Mouse (Mus musculus) urinary bladder, postnatal 25 days (tissue): Measurements from ENCODE around the gene Atp10a.

Experiments used
- DNase-seq: peaks from one replicate; pipeline ENCODE4 v3.0.0; 2022; ENCODE audit warnings: low spot score

Gene Atp10a

DNA sequence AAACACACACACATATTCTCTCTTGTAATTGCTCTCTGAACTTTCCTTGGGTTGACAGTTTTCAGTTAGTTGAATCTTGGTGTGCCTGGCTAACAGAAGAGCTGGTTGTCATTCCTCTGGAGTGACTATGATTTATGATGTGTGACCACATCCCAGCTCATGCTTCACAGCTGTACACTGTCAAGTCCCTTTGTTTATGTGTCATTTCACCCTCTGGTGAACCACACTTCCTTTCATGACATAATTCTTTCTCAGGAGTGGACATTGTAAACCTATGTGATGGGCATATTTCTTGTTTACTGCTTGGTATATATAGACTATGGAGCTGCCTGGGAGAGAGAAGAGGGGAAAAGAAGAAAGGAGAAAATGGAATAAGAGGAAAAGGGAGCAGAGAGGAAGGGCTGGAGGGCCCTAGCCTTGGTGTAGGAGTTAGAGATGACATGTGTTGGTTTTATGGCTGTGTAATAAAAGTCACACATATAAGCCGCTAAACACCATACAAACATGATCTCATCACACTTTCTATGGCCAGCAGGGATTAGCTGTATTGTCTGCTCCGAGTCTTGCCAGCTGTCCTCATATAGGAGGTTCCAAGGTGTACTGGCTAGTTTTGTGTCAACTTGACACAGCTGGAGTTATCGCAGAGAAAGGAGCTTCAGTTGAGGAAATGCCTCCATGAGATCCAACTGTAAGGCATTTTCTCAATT is 81.0 kb downstream of the Atp10a start:
- no peak for DNase-seq

DNA sequence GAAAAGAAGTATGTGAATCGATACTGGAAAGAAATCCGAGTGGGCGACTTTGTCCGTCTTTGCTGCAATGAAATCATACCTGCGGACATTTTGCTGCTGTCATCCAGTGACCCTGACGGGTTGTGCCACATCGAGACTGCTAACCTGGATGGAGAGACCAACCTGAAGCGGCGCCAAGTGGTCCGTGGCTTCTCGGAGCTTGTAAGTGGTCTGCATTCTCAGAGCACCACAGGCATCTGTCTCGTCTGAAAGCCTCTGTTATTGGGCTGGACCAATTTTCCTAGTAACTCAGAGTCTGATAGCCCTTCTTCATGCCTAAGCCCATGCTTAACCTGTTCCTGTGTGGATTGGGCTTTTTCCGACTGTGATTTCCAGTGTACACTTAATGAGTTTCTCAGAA is 84.2 kb downstream of the Atp10a start:
- DNase-seq, result no peak

DNA sequence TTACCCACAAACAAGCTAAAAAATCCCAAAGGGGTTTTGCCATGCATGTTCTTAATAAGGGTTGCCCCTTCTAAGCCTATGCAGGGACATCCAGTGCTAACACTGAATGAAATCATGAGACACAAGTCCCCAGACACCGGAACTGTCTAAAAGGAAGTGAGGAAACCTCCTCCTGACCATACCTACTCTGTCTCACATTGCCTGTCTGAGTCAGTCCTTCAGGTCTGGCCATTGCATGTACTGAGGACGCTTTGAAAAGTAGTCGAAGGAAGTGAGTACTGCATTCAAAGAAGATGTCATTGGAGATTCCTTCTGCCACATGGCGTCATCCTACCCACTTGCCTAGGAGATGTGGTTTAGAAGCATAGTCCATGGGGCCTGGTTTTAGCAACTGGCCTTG is 84.9 kb downstream of the Atp10a start:
- no peak for DNase-seq

DNA sequence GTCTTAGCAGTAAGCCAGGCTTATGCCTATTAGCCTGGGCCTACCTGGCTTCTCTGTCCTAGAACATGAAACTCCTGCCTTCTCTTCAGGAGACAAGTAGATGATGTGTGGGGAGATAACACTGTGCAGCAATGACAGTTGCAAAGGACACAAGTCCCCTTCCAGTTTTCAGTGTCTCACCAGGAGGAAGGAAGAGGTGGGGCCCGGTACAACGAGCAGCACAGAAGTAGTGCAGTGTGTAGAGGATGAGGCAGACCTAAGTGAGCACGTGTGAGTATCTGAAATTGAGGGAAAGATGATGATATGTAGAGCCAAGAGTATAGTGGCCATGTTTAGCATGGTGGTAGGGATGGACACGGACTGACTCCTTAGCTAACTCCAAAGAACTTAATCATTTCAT is 86.0 kb downstream of the Atp10a start:
- DNase-seq, result no peak

DNA sequence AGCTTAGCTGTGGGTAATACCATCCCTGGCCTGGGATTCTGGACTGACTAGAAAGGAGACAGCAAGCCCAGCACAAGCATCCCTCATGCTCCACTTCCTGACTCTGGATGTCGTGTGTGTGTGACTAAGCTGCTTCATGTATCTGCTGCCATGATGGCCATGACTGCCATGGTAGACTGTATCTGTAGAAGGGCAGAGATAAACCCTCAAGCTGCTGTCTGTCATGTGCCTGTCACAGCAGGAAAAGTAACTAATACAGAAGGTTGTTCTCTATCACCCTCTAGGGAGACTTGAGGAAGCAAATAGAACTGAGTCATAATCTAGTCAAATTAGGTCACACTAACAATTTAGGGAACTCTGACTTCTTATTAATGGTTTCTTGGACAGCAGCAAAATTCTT is 86.7 kb downstream of the Atp10a start:
- no peak for DNase-seq

DNA sequence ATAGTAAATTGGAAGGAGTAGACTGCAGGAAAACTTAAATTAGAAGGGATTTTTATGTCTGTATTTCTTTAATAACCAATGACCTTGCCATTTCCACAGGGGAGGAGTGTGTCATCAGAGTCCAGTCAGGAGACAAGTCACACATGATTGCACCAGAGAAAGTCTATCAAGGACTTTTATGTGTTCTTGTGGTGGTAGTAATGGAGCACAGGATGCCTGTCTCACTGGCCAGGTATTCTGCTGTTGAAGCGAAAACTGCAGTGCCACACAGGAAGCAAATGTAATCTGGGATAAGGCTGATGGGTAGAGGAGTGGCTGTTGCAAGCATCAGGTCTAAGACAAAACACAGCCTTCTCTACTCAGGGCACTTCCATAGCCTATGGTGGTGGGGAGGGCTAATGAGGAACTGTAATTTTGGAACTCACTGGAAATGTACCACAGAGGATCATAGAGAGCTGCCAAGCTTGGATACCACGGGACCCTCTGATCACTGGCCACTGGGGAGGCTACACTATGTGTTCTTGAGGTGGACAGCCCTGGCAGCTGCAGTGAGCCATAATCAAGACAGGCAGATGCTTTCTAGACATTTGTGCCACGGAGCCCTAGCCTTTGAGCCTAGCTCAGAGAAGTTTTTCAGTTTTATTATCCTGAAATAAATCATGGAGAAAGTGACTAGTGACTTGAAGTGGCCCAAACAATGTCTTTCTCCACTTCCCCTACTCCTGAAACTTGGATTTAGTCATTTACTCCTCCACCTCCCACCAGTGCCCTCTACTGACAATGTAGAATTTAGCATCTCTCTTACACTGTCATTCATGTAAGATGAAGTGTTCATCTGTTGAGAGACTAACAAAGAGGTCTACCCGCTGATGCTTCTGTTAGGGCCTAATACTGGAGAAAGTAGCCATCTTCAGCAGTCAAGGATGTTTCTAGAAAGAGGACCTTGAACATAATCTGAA is 87.7 kb downstream of the Atp10a start:
- DNase-seq, result no peak

DNA sequence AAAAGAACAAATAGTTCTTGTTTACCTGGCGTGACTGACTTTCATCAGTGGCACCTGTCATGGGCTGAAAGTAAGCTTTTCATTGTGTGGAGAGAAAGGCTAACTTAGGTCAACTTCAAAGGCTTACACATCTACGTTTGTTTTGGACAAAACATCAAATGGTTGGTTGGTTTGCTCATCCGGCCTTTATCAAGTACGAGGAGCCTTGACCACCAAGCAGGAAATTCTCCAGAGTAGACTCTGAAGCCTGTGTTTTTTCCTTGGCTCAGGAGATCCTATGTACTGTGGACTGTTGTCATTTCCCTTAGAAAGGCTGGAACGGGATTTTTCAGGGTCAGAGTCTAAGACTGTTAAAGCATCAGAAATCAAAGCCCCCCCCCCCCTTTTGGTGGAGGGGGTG is 90.9 kb downstream of the Atp10a start:
- no peak for DNase-seq

DNA sequence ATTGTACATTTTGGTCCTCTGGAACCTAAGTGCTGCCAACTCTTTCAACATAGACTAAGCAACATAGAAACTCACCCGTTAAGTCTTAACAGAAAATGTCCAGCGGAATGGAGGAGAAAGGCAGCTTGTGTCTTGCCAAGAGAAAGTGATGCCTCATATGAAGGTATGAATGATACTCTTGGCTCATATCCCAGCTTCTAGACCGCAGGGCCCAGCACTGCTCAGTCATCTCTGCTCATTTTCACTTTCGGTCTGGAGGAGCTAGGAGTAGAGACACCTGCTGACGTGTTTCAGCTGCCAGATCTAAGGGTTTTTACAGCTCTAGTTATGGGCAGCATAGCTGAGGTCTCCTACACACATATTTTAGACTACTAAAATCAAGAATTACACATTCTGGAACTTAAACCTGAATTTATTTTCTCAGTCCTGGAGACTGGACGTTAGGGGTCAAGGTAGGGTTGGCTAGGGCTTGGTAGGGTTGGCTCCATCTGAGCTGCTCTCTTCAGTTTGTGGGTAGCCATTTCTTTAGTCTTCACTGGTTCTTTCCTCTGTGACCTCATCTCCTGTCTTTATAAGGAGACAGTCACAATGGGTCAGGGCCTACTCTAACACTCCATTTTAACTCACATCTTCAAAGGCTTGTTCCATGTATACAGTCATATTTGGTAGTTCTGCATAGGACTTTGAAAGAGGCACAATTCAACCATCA is 94.1 kb downstream of the Atp10a start:
- DNase-seq, result no peak

DNA sequence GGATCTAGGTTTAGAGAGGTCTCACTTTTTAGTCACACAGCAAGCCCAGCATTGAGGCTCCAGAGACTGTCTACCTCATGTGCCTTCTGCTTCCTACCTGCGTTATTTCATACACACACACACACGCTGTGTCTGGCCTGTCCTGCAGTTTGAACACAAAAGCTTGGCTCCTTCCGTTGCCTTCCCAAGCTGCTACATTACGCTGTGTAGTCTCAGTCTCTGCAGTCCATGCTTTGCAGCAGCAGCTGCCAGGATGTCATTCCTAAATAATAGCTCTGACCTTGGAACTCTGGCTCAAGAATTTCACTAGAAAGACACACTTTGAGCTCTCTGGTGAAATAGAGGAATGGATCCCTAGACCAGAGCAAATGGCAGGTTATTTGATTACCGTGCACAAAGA is 96.1 kb downstream of the Atp10a start:
- DNase-seq, result no peak

DNA sequence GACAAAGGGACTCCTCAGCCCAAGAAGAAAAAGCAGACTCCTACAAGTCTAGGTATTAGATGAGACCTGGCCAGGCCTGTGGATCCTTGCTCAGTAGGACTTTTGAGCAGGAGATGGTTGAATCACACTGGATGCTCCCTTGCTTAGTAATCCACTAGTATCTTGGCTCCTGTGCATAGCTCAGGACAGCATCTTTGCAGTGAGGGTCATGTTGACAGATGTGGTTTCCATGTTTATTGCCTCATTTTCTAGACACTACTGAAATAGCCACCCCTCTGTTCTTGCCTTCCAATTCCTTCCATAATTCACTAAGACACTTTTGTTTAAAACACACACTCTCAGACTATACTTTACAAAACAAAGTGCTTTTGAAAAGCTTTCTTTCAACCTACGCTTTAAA is 98.1 kb downstream of the Atp10a start:
- DNase-seq, result no peak

DNA sequence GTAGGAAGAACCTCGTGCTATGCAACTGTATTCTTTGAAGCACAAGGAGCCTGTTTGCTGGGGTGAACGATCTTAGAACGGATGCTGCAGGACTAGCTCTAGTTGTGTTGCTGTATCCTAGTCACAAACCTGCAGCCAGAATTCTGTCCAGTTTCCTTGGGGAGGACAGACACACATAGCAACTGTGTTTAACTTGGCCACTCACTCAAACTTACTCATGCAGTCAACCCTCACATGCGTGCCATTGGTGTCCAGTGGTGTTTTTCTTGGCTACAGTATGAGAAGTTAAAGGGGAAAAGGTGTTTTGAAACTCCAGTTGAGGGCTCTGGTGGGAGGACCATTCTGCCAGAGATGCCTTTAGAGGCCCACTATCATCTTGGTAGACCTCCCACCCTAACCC is 98.6 kb downstream of the Atp10a start:
- DNase-seq, result no peak

DNA sequence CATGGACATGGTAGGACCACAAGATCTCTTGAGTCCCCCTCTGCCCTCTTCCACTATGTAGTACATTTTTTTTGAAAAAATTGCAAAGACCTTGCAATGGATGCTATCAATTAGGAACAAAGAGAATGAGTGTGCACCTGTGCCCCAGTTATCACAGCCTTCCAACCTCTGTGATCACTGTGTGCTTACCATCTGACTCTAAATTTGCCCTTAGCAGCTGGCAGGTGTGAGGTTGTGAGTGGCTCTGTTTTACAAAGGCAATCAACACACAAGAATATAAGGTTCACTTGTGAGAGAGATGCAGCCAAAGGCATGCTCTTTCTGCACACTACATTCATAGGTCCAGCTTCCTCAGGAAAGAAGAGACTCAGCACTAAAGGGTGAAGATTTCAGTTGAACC is 99.1 kb downstream of the Atp10a start:
- DNase-seq, result no peak

DNA sequence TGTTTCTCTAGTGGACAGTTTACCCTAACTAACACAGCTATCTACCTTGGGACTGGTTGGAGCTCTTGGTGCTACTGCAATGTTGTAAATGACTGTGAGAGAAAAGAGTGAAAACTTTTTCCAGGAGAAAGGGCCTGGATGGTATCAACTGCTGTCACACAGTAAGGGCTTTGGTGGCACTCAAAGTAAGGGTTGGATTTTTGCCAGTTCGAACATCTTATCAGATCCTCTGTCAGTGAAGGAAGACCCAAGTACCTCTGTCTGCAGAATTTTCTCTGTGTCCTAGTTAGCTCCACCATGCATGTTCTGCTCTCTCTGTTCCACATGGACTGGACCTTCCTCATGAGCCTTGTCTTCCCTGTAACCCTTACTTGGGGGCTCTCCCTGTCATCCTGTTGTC is 99.9 kb downstream of the Atp10a start:
- DNase-seq, result no peak

DNA sequence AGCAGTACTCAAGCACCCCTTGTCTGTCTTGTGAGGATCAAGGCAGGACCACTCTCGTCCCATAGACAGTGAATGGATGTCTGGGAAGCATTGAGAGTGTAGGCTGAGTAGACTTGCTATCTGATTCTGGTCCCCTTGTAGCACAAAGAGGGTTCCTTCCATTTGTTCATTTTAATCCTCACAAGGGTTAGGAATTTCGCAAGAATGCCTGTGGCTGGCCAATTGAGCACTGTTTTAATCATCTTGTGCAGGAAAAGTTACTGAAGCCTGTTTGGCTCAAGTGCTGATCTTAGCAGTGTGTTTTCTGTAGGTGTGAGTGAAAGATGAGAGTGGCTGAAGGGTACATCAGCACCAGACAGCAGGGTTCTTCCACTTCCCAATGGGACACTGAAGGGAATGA is 101.4 kb downstream of the Atp10a start:
- no peak for DNase-seq

DNA sequence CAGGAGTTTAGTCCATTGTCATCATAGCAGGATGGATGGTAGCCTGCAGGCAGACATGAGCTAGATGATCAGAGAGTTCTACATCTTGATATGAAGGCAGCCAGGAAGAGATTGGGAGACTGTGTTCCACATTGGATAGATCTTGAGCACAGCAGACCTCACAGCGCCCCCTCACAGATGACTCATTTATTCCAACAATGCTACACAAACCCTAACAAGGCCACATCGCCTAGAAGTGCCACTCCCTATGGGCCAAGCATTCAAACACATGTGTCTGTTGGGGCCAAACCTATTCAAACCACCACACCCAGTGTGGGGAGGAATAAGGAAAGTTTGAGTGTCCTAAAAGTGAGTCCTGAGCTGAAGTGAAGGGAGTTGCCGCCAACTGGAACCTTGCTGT is 102.4 kb downstream of the Atp10a start:
- no peak for DNase-seq

DNA sequence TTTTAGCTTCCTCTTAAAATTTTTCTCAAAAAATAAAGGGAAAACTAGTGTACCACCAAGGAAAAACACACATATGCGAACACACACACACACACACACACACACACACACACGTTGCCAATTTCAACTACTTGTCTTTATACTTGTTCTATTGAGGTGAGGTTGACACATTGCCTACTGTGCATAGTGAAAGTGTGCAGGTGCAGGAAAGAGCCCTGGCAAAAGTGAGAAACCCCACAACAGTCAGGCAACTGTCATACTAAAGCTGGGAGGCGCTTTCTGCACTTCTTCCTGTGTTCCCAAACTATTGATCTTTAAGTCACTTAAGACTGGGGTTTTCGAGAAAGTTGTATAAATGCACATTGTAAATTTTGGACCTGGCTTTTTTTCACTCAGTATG is 103.3 kb downstream of the Atp10a start:
- no peak for DNase-seq

DNA sequence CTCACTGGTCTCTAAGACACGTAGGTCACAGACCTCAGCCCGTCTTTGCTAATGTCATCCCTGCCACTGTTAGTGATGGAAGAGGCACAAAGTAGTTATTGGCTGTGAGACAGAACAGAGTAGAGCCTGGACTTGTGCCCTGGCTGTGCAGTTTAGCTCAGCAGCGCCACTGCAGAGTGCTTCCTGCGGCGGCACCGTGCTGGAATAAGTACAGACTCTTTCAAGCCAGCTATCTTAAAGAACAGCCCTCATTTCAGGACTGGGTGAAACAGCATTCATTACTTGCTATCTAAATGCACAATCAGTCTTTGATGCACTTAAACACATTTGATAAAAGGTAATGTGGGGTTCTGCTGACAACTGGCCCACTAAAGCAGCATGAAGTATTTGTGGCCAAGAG is 111.3 kb downstream of the Atp10a start:
- DNase-seq, result no peak

DNA sequence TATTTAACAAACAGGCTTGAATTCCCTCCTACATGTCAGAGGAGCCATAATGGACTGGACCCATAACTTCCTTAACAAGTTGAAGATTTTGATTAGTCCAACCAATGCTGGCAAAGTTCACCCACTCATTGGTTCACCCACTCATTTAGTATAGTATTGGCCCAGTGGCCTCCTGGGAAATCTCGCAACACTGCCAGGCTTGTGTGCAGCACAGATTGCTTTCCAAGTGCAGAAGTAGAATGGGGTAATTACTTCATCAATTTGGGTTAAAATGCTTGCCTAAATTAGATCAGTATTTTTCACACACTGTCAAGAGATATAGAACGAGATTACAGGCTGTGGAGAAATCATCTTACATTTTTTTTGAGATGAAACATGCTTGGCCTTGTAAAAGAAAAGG is 112.3 kb downstream of the Atp10a start:
- no peak for DNase-seq

DNA sequence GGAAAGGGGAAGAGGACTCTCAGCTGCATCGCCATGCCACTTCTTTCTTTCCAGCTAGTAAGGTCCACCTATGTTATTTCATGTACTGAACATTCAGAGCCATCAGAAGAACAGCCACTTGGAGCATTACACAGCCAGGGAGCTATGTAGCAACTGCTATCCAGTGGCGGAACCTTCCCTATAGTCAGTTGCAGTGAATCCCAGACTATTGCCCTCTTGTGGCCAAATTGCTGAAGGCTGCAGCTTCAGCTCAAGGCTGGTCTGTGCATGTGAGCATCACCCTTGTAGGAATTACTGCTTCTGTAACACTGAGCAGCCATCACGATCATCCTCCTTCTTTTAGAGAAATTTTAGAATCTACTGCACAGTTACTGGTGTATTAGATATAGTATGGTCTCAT is 114.3 kb downstream of the Atp10a start:
- DNase-seq, result no peak

DNA sequence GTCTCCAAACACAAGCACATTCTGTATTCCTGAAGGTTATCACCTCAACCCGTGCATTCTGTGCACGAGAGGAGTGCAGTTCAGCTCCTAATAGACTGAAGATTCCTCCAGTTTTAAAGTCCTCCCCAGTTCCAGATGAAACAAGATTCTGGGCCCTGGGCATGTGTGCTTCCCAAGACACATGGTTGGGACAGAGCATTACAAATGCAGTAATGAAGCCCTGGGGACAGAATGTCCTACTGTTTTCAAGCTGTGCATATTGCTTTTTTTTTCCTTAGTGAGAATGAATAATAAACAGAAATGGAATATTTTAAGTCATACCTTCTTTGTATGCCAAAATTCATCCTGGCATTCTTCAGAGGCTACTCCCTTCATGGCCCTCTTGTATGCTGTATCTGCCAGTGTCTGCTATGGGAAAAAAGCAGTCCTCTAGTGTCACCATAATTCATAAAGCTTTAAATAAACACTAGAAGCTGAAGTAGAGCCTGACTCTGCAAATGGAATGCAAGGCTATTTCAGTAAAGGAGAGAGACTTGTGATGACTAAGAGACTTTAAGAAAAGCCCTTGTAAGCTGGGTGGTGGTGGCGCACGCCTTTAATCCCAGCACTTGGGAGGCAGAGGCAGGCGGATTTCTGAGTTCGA is 116.2 kb downstream of the Atp10a start:
- no peak for DNase-seq

DNA sequence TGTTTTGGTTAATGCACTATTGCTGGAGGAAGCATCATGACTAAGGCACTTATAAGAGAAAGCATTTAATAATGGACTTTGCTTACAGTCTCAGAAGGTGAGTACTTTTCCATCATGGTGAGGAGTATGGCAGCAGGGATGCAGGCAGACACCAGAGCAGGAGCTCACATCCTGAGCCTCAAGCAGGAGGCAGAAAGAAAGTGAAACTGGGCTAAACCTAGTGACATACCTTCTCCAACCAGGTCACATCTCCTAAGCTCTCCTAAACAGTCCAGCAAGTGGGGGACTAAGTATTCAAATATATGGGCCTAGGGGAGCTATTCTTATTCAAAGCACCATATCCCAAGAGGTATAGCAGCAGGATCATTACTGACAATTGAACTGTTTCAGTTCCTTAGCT is 123.2 kb downstream of the Atp10a start:
- no peak for DNase-seq

DNA sequence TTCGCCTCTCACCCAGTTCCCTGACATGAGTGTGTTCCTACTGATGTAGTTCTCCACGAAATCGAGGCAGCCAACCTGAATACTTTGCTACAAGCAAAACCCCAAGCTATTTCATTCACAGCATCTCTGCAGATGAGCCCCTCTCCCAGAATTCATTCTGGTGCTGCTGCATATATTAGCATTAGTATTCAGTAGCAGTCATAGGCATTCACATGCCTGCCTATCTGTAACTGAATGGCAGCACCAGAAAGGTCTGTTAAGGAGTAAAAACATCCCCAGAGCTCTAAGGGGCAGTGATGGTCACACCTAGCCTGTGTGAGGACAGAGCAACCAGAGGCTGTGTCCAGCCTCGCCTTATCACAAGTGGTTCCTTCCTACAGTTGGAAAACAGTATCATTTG is 131.0 kb downstream of the Atp10a start:
- DNase-seq, result no peak
